Mouse (Mus musculus): Measurements from ENCODE around the gene Ear10. TPM values are rescaled to one million over a fixed set of nuclear protein-coding genes. Genes with fewer than 3 reads are reported as not detected.

Gene Ear10
- total RNA-seq, 1 experiment from 2014 or later: not detected

Other genes with a start within 250 kb of the Ear10 start
- not detected in 2 replicates for gene Gm8165, start 246.4 kb downstream of the Ear10 start, total RNA-seq (2017)
- gene Gm7324, start 225.7 kb downstream of the Ear10 start, total RNA-seq (2017): 1.0 and 7.3 TPM in 2 replicates
- not detected in 2 replicates for gene Gm16506, start 196.1 kb downstream of the Ear10 start, total RNA-seq (2017)
- not detected in 2 replicates for gene Gm6526, start 175.7 kb downstream of the Ear10 start, total RNA-seq (2017)
- gene Gm8180, start 138.8 kb downstream of the Ear10 start, total RNA-seq (2017): not detected in 2 replicates
- 0.89 and 26.4 TPM in 2 replicates for gene Ear1, start 48.0 kb downstream of the Ear10 start, total RNA-seq (2017)
- gene Gm8113, start 1.8 kb upstream of the Ear10 start, total RNA-seq (2017): 7.8 and 17.5 TPM in 2 replicates
- gene Ang5, start 33.5 kb upstream of the Ear10 start, total RNA-seq (2017): not detected in 2 replicates
- gene Ang6, start 78.7 kb upstream of the Ear10 start, total RNA-seq (2017): not detected in 2 replicates
- gene Ear2, start 179.1 kb upstream of the Ear10 start, total RNA-seq (2017): 31.6 and 48.0 TPM in 2 replicates
- not detected in 2 replicates for gene Gm3327, start 200.3 kb upstream of the Ear10 start, total RNA-seq (2017)

Data from hematopoietic stem cell, adult 5-6 weeks (primary cell).